ENCODE assay signal across 15 mouse cellular contexts in the genomic region with DNA sequence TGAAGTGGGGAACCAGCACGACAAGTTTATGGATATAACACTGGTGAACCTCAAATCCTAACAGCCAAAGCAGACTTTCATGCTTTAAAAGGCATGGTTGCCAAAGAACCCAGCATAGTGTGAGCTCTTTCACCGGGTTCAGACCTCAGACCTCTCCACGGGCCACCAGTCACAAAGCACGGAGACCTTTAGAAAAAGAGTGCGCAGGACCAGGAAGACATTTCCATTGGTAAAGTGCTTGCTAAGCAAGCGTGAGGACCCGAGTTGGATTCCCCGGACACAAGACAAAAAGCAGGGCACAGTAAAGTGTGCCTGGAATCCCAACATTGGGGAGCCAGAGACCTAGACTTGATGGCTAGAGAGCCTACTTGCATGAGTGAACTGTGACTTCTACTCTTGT.
"Had no signal": no experiment of that assay in that cellular context is flagged by ENCODE, and none has a peak within 500 bp of the region (broad histone marks: within the 10 kb centered on the region; RNA-seq: fewer than 3 reads in every experiment).

No protein-coding gene starts in this region.

- H3K4me3 ChIP-seq: intestine, embryonic 15.5 days; left cerebral cortex, adult 2 months; liver, embryonic 13.5 days; midbrain, embryonic 13.5 days; myocyte; neural tube, embryonic 13.5 days had no signal

- ATAC-seq: intestine, embryonic 15.5 days; midbrain, embryonic 16.5 days had no signal

- H3K27ac ChIP-seq: intestine, embryonic 15.5 days; left cerebral cortex, adult 2 months; liver, embryonic 13.5 days; midbrain, embryonic 13.5 days; neural tube, embryonic 13.5 days had no signal

- DNase-seq: layer of hippocampus, postnatal 36 days; liver, embryonic 13.5 days; lung, adult 2 months; lung, postnatal 14 days; lung, postnatal 4 days; retina, postnatal 1 day; right cerebral cortex, postnatal 25 days; thymus, adult 18-20 months; thymus, postnatal 36 days had no signal

- H3K4me2 ChIP-seq: intestine, embryonic 15.5 days; liver, embryonic 13.5 days; midbrain, embryonic 13.5 days; neural tube, embryonic 13.5 days had no signal

- H3K9me3 ChIP-seq: intestine, embryonic 15.5 days; liver, embryonic 13.5 days; midbrain, embryonic 13.5 days; neural tube, embryonic 13.5 days had no signal

- H3K9ac ChIP-seq: intestine, embryonic 15.5 days; liver, embryonic 13.5 days; midbrain, embryonic 13.5 days; neural tube, embryonic 13.5 days had no signal

- H3K27me3 ChIP-seq: intestine, embryonic 15.5 days; liver, embryonic 13.5 days; neural tube, embryonic 13.5 days had no signal

- H3K36me3 ChIP-seq: intestine, embryonic 15.5 days; liver, embryonic 13.5 days; midbrain, embryonic 13.5 days; neural tube, embryonic 13.5 days had no signal

- H3K4me1 ChIP-seq: intestine, embryonic 15.5 days; liver, embryonic 13.5 days; neural tube, embryonic 13.5 days had no signal
